Mouse (Mus musculus) natural killer cell, adult 2 months (primary cell): ENCODE results near the gene Adamts15.

Experiments used
- DNase-seq, 2 experiments: peaks; one replicate each; pipeline ENCODE4 v3.0.0; 2022; ENCODE audit warnings: low spot score in 2 of 2

The Adamts15 gene

GRCm38 (mm10) chr9:30879947-30880273 lies 42.3 kb downstream of the Adamts15 start:
- no peak for DNase-seq

GRCm38 (mm10) chr9:30879248-30879946 lies 42.9 kb downstream of the Adamts15 start:
- no peak for DNase-seq

DNA sequence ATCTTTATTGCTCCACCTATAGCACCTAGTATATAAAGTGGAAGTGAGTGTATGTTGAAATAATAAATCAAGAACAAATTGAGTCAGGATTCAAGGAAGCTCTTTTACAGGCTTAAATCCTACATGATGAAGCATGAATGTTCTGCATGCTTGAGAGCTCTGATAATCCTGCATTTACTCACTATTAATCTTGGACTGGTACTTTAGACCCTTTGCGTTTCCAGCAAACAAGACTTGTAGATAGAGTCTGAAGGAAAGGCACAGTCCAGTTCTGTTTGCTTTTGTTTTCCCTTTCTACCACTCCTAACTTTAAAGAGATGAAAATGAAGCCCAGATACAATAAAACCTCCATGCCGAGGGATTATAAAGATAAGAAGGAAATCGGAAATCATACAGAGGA lies 45.7 kb downstream of the Adamts15 start:
- DNase-seq: no peak

GRCm38 (mm10) chr9:30855837-30856236 lies 66.4 kb downstream of the Adamts15 start:
- no peak for DNase-seq

- no peak for DNase-seq
Observed at GRCm38 (mm10) chr9:30851841-30852240, 70.4 kb downstream of the Adamts15 start.

GRCm38 (mm10) chr9:30849951-30850350 lies 72.3 kb downstream of the Adamts15 start:
- DNase-seq: no peak

- DNase-seq: no peak
Observed at GRCm38 (mm10) chr9:30849444-30849843, 72.8 kb downstream of the Adamts15 start.
